Mouse (Mus musculus) embryonic facial prominence, embryonic 14.5 days (tissue): ENCODE measurements around the gene Adam15. TPM values are rescaled to one million over a fixed set of nuclear protein-coding genes. Genes with fewer than 3 reads are reported as not detected.

Experiments used
- ATAC-seq: fragments of 200-750 bp; cut with Nextera tagmentation; 2 replicates; pipeline ENCODE4 v1.8.0; 2017; ENCODE audit warnings: low read depth, moderate number of reproducible peaks, moderate TSS enrichment
- DNase-seq: peaks from one replicate; pipeline ENCODE4 v3.0.0-alpha.2; 2015; ENCODE audit warnings: low spot score
- H3K27ac ChIP-seq: fragments of 300-500 bp; sonication (generic); replicated peaks from 2 replicates; pipeline ENCODE4 v1.5.1; 2014; ENCODE audit warnings: low read depth, mild to moderate bottlenecking, low read length, moderate library complexity
- H3K27me3 ChIP-seq: fragments of 300-500 bp; sonication (generic); replicated peaks from 2 replicates; pipeline ENCODE4 v1.6.1; 2014; ENCODE audit warnings: low read length; ENCODE audit not compliant: control insufficient read depth, insufficient read depth
- H3K36me3 ChIP-seq: fragments of 300-500 bp; sonication (generic); 2 replicates; pipeline ENCODE4 v1.6.1; 2014; ENCODE audit warnings: low read length, mixed read lengths; ENCODE audit not compliant: control insufficient read depth, insufficient read depth
- H3K4me1 ChIP-seq: fragments of 300-500 bp; sonication (generic); 2 replicates; pipeline ENCODE4 v1.6.1; 2014; ENCODE audit warnings: antibody characterized with exemption, low read length; ENCODE audit not compliant: control insufficient read depth, insufficient read depth
- H3K4me2 ChIP-seq: fragments of 300-500 bp; sonication (generic); 2 replicates; pipeline ENCODE4 v1.6.1; 2014; ENCODE audit warnings: low read depth, mild to moderate bottlenecking, low read length, moderate library complexity, mixed read lengths
- H3K4me3 ChIP-seq: fragments of 300-500 bp; sonication (generic); 2 replicates; pipeline ENCODE4 v1.5.1; 2014; ENCODE audit warnings: low read depth, mild to moderate bottlenecking, low read length
- H3K9ac ChIP-seq: fragments of 300-500 bp; sonication (generic); 2 replicates; pipeline ENCODE4 v1.6.1; 2014; ENCODE audit warnings: low read depth, mild to moderate bottlenecking, low read length, moderate library complexity, mixed read lengths
- H3K9me3 ChIP-seq: fragments of 300-500 bp; sonication (generic); 2 replicates; pipeline ENCODE4 v1.6.1; 2016; ENCODE audit warnings: low read length; ENCODE audit not compliant: control insufficient read depth
- WGBS: fragments of 180-500 bp; shearing (Covaris S2); extraction: QIAGEN DNeasy Blood & Tissue Kit; methylation state at CpG from one replicate; pipeline ENCODE4 v1.1.7; 2014; 5-methylcytosine and 5-hydroxymethylcytosine counted together
- polyA plus RNA-seq: library from polyadenylated mRNA; unstranded; fragments of >200 nt; fragmentation: Nextera tagmentation; extraction: Ambion mirVana; gene quantifications from 2 replicates; pipeline ENCODE4 v1.2.1, GENCODE M21; 2014

The Adam15 gene
- polyA plus RNA-seq, 1 experiment from 2014 or later: 51.7 TPM

DNA sequence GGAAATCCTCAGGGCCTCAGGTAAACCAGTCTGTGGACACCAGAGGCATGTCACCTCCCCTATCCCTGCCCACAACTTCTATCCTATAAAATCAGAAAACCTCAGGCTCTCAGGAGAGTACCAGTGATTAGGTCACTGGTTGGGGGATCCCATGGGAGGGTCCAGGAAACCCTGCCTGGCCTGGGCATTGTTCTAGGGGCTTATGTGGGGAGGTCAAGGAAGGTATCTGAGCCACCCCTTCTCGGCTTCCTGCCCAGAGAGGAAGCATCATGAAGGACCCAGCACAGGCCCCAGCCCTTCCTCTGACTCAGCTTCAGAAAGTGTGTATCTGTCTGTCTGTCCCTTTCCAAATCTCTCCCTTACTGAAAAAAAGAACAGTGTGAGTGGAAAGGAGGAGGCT, 1.9 kb downstream of the Adam15 start:
- Histone ChIP-seq H3K9ac (no peak overlapping the region), H3K27me3 (no peaks in the 10 kb centered on the region), H3K9me3 (no peaks in the 10 kb centered on the region), H3K36me3 (peaks cover 33% of the 10 kb centered on the region), H3K27ac (no peak overlapping the region), H3K4me1 (peaks cover 11% of the 10 kb centered on the region), H3K4me2 (peak overlapping the region; percentile 98; the same call in 1 of the 2 replicates), H3K4me3 (no peak overlapping the region)
- no peak for DNase-seq
- 50% methylated on average over 1 of the region's 1 CpGs for WGBS
- ATAC-seq: no peak

- no peaks in the 10 kb centered on the region for H3K27me3 ChIP-seq
- DNase-seq (no peak), ATAC-seq (no peak)
- no peak overlapping the region for H3K9ac ChIP-seq
- peaks cover 11% of the 10 kb centered on the region for H3K4me1 ChIP-seq
- H3K36me3 ChIP-seq: peaks cover 34% of the 10 kb centered on the region
- H3K27ac ChIP-seq: no peak overlapping the region
- no peak overlapping the region for H3K4me3 ChIP-seq
- WGBS: 84% methylated on average over 10 of the region's 10 CpGs
- no peak overlapping the region for H3K4me2 ChIP-seq
- H3K9me3 ChIP-seq: no peaks in the 10 kb centered on the region
Measured at GRCm38 (mm10) chr3:89346815-89347540, 2.8 kb downstream of the Adam15 start.

DNA sequence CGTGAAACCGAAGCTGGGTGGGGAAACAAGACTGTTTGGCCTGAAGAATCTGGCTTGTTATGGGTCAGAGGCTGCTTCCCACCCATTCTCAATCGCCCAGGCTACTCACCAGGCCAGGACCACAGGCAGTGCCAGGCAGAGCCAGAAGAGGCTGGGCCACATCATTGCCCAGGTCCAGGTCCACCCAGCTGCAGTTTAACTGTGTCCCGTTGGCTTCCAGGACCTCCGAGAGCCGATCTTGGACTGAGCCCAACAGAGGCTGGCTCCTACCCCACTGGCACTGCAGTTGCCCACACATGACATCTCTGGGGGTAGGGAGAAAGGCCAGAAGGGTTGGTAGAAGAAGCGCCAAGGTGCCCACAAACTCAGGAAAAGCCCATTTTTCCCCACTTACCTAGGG, 6.5 kb downstream of the Adam15 start:
- no peak overlapping the region for H3K9ac ChIP-seq
- WGBS: 78% methylated on average over 6 of the region's 7 CpGs
- H3K4me1 ChIP-seq: peaks cover 12% of the 10 kb centered on the region; the same call in 1 of the 2 replicates
- no peak overlapping the region for H3K4me3 ChIP-seq
- no peak overlapping the region for H3K27ac ChIP-seq
- H3K9me3 ChIP-seq: no peaks in the 10 kb centered on the region
- peaks cover 34% of the 10 kb centered on the region for H3K36me3 ChIP-seq
- H3K4me2 ChIP-seq: no peak overlapping the region
- no peaks in the 10 kb centered on the region for H3K27me3 ChIP-seq
- ATAC-seq: no peak
- no peak for DNase-seq

DNA sequence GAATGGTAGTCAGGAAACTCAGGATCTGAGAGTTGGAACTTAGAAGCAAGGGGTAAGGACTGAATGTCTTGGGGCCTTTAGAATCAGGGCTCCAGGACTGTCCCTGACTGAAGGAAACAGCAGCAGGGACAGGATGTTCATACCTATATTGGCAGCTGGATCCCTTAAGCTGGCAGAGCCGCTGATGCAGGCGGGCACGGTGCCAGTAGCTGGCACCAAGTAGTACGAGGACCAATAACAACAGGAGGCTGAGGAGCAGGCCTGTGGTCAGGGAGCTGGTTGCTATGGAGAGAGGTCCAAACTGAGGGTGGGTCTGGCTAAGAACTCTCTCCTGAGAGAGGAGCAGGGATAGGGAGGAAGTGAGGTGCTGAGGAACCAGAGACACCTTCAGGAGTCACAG, 8.0 kb downstream of the Adam15 start:
- WGBS: 91% methylated on average over 4 of the region's 4 CpGs
- Histone ChIP-seq H3K4me1 (peaks cover 19% of the 10 kb centered on the region), H3K27me3 (no peaks in the 10 kb centered on the region), H3K4me2 (no peak overlapping the region), H3K9me3 (no peaks in the 10 kb centered on the region), H3K9ac (no peak overlapping the region), H3K4me3 (no peak overlapping the region), H3K36me3 (peaks cover 26% of the 10 kb centered on the region), H3K27ac (no peak overlapping the region)
- no peak for DNase-seq
- ATAC-seq: no peak

DNA sequence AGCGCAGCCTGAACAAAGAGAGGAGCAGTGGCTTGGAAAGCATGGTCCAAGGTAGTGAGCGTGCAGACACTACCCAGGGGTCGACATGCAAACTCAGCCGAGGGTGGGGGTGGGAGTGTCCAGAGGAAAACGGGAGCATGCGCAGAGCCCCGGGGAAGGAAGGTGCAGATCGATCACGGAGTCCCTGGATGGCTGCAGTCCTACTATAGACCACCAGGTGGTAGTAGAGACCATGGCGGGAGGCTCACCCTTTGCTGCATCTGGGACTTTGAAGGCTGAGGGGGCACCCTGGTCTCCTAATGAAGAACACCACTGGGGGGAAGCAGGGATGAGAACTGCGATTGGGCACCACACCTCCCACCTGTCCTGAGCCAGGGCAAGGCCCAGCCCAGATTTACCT, 9.3 kb downstream of the Adam15 start:
- ATAC-seq (peak; percentile 17; the same call in 1 of the 2 replicates), DNase-seq (peak; percentile 78)
- Histone ChIP-seq H3K27ac (no peak overlapping the region), H3K4me3 (peak overlapping the region; percentile 30), H3K36me3 (peaks cover 19% of the 10 kb centered on the region), H3K27me3 (no peaks in the 10 kb centered on the region), H3K4me2 (peak overlapping the region; percentile 59), H3K9ac (peak overlapping the region; percentile 49), H3K4me1 (peaks cover 25% of the 10 kb centered on the region), H3K9me3 (no peaks in the 10 kb centered on the region)
- 6% methylated on average over 11 of the region's 11 CpGs for WGBS

DNA sequence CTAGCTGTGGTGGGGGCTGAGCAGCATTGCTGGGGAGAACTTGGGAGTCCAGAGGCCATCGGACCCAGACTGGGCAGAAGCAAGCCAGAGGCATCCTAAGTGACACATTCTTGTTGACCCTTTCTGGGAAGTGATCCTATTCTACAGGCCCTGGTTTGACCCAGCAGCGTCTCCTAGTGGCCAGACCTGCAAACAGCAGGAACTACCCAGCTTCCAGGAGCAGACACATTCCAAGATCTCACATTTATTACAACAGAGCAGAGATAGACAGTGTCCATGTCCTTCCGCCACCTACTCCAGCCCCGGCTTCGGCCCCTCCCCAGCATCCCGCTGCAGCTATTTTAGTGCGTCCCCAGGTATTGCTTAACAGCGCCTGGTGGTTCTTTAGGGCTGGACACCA, 10.4 kb downstream of the Adam15 start:
- Histone ChIP-seq H3K4me2 (0 out of 2 replicates have a peak overlapping the region, but pooled peaks have one; percentile 74), H3K9me3 (no peaks in the 10 kb centered on the region), H3K4me1 (peaks cover 25% of the 10 kb centered on the region), H3K36me3 (peaks cover 25% of the 10 kb centered on the region), H3K27me3 (no peaks in the 10 kb centered on the region), H3K9ac (no peak overlapping the region), H3K27ac (no peak overlapping the region), H3K4me3 (no peak overlapping the region)
- 25% methylated on average over 7 of the region's 8 CpGs for WGBS
- DNase-seq: no peak
- ATAC-seq: no peak

DNA sequence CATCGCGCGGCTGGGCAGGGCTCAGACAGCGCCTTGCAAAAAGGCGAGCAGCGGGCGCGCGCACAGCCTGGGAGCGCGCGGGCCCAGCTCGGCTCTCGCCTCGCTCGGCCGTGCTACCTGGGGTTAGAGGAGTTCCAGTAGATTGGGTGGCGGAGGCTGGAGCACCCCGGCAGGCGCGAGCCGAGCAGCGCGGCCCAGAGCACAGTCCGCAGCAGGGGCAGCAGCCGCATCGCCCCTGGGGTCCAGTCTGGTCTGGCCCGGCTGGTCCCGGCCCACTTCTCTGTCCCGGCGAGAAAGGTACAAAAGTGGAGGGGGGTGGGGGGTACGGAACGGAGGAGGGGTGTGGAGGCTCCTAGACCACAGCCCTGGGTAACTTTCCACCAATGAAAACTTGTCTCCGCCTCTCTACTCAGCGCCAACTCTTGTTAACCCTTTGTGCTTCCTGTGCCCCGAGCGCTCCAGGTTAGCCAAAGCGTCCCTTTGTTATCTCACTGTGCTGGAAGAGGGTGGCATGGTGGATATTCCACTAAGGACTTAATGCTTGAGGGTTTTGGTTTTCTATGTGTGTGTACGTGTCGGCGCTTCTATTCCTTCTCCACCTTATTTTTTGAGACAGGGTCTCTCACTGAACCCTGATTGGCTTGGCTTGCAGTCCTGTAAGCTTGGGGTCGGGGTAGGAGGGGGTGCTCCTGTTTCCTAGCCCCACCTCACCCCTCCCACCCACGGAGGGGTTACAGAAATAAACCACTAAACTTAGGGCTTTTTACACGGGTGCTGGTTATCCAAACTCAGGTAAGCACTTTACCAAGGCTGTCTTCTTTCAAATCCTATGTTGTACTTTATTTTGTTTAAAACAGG, 11.8 kb downstream of the Adam15 start, which contains the start of gene Efna4:
Gene Efna4 (minus strand): TSS at position 308 of the 858 bp plus-strand sequence.
- Histone ChIP-seq H3K27ac (peak within 1 kb of the TSS; percentile 96), H3K9ac (peak within 1 kb of the TSS; percentile 94), H3K4me2 (peak within 1 kb of the TSS; percentile 74), H3K9me3 (no peaks in the 10 kb centered on the region), H3K36me3 (peaks cover 25% of the 10 kb centered on the region), H3K27me3 (no peaks in the 10 kb centered on the region), H3K4me1 (peaks cover 25% of the 10 kb centered on the region), H3K4me3 (peak within 1 kb of the TSS; percentile 96)
- 1% methylated on average over 13 of the region's 44 CpGs for WGBS
- peak; percentile 95 for DNase-seq
- ATAC-seq: peak; percentile 91

DNA sequence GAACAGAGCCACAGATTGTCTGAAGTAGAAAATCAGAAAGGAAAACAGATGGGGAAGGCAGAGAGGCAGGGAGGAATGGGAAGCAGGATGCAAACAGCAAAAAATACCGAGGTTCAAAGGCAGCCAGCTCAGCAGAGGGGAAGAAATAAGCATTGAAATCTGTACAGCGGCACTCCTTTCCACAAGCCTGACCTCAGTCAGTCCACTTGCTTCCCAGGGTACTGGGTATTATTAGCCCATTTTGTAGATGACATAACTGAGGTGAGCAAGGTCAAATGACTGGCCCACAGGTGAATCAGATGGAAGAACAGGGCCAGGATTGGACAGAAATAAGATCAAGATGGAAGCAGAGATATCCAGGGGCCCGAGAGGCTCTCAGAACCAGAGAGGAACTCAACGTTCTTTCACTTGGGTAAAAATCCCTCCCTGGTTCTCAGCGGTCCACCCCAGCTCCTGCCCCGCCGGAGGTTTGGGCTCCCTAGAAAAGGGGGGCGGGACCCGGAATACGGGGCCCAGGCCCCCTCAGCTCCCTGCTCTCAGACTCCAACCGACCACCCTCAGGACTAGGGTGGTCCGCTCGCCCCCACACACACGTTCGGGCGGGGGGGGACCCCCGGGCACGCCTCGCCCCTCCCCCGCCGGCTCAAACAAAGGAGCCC, 12.6 kb downstream of the Adam15 start:
- 1% methylated on average over 4 of the region's 21 CpGs for WGBS
- Histone ChIP-seq H3K27ac (peak overlapping the region; percentile 96), H3K4me2 (peak overlapping the region; percentile 74), H3K27me3 (no peaks in the 10 kb centered on the region), H3K36me3 (peaks cover 31% of the 10 kb centered on the region), H3K4me3 (peak overlapping the region; percentile 96), H3K9me3 (no peaks in the 10 kb centered on the region), H3K4me1 (peaks cover 25% of the 10 kb centered on the region), H3K9ac (peak overlapping the region; percentile 94)
- DNase-seq (no peak), ATAC-seq (no peak)
